Mouse (Mus musculus) cerebellum, adult 2 months (tissue): Measurements from ENCODE around the gene Gstm6. TPM values are rescaled to one million over a fixed set of nuclear protein-coding genes. Genes with fewer than 3 reads are reported as not detected.
"Not testable (repeated sequence)": the region's sequence is repeated elsewhere in the genome, so short reads cannot be mapped to it uniquely, and the experiment has no call there.

ENCODE experiments used
- DNase-seq, 2 experiments: peaks; one replicate each; pipeline ENCODE4 v3.0.0; 2021
- H3K27ac ChIP-seq: fragments of 200-500 bp; 2 replicates; pipeline ENCODE4 v1.5.1; 2012; ENCODE audit warnings: low read length, control low read depth, inconsistent platforms; ENCODE audit not compliant: insufficient read depth
- H3K27me3 ChIP-seq: fragments of 200-500 bp; 2 replicates; pipeline ENCODE4 v1.6.1; 2012; ENCODE audit warnings: inconsistent platforms, mild to moderate bottlenecking, low read length, moderate library complexity; ENCODE audit not compliant: control insufficient read depth, insufficient read depth
- H3K4me1 ChIP-seq: fragments of 200-500 bp; 2 replicates; pipeline ENCODE4 v1.6.1; 2011; ENCODE audit warnings: low read length; ENCODE audit not compliant: control insufficient read depth, insufficient read depth
- H3K4me3 ChIP-seq: fragments of 200-500 bp; replicated peaks from 2 replicates; pipeline ENCODE3; 2011; ENCODE audit warnings: mild to moderate bottlenecking, low read depth, low read length, control low read depth; ENCODE audit not compliant: insufficient read depth
- CTCF ChIP-seq: fragments of 200-500 bp; IDR thresholded peaks from 2 replicates; pipeline ENCODE4 v1.5.1; 2011; ENCODE audit warnings: low read depth, mild to moderate bottlenecking, control low read depth, low read length, moderate library complexity, borderline replicate concordance; ENCODE audit not compliant: insufficient read depth
- POLR2A ChIP-seq: fragments of 200-500 bp; IDR thresholded peaks from 2 replicates; pipeline ENCODE4 v1.6.1; 2011; ENCODE audit warnings: low read length, control low read depth, borderline replicate concordance; ENCODE audit not compliant: insufficient read depth
- WGBS: fragments of 180-500 bp; shearing (Covaris S2); methylation state at CpG from one replicate; pipeline ENCODE4 v1.1.7; 2018; 5-methylcytosine and 5-hydroxymethylcytosine counted together
- polyA plus RNA-seq: library from polyadenylated mRNA; depleted of rRNA; stranded (reverse); fragments of >200 nt; gene quantifications from 2 replicates; pipeline ENCODE4 v1.2.3, GENCODE M21; 2012; rRNA removed

Gstm6 gene
- polyA plus RNA-seq: 4.1 and 4.6 TPM in 2 replicates

GRCm38 (mm10) chr3:107943239-107943990, at the start of gene Gstm6:
Gstm6 (minus strand) TSS chr3:107943749.
- Histone ChIP-seq H3K27me3 (no peaks in the 10 kb centered on the region), H3K4me1 (no peaks in the 10 kb centered on the region; the same call in 1 of the 2 replicates), H3K4me3 (no peak within 1 kb of the TSS), H3K27ac (no peak within 1 kb of the TSS)
- TF ChIP-seq POLR2A (no peak), CTCF (no peak)
- no peak for DNase-seq
- WGBS: 44% methylated on average over 20 of the region's 20 CpGs

- no peak for TF ChIP-seq POLR2A
- no peak for TF ChIP-seq CTCF
- DNase-seq: no peak
- no peak within 1 kb of the TSS for H3K4me3 ChIP-seq
- no peaks in the 10 kb centered on the region for H3K27me3 ChIP-seq
- no peaks in the 10 kb centered on the region for H3K4me1 ChIP-seq
- H3K27ac ChIP-seq: no peak within 1 kb of the TSS
- WGBS: 50% methylated on average over 8 of the region's 8 CpGs
These were observed 42.6 kb upstream of the Gstm6 start, which contains the start of gene Gstm2 for GRCm38 (mm10) chr3:107986041-107986562. Gstm2 (minus strand) TSS chr3:107986453.

GRCm38 (mm10) chr3:107985141-107985540, 41.6 kb upstream of the Gstm6 start:
- DNase-seq, H3K4me1 ChIP-seq, H3K27me3 ChIP-seq, H3K4me3 ChIP-seq, H3K27ac ChIP-seq: not testable (repeated sequence)
- WGBS: 97% methylated on average over 2 of the region's 2 CpGs

GRCm38 (mm10) chr3:107984471-107984870, 40.9 kb upstream of the Gstm6 start:
- no peaks in the 10 kb centered on the region for H3K27me3 ChIP-seq
- 84% methylated on average over 5 of the region's 5 CpGs for WGBS
- no peak overlapping the region for H3K27ac ChIP-seq
- DNase-seq: no peak
- H3K4me1 ChIP-seq: no peaks in the 10 kb centered on the region
- TF ChIP-seq CTCF: no peak
- no peak for TF ChIP-seq POLR2A
- no peak overlapping the region for H3K4me3 ChIP-seq

- no peaks in the 10 kb centered on the region for H3K4me1 ChIP-seq
- no peaks in the 10 kb centered on the region for H3K27me3 ChIP-seq
- 72% methylated on average over 3 of the region's 3 CpGs for WGBS
These were observed 40.2 kb upstream of the Gstm6 start for GRCm38 (mm10) chr3:107983771-107984170.

GRCm38 (mm10) chr3:107982726-107983125, 39.2 kb upstream of the Gstm6 start:
- H3K4me1 ChIP-seq: no peaks in the 10 kb centered on the region
- no peak for DNase-seq
- H3K27me3 ChIP-seq: no peaks in the 10 kb centered on the region
- WGBS: 64% methylated on average over 6 of the region's 6 CpGs
- H3K27ac ChIP-seq: no peak overlapping the region
- no peak overlapping the region for H3K4me3 ChIP-seq
- no peak for TF ChIP-seq CTCF
- no peak for TF ChIP-seq POLR2A

More at GRCm38 (mm10) chr3:107983771-107984170, 40.2 kb upstream of the Gstm6 start:
- no peak for TF ChIP-seq POLR2A
- no peak for TF ChIP-seq CTCF
- no peak for DNase-seq
- Histone ChIP-seq H3K4me3 (no peak overlapping the region), H3K27ac (no peak overlapping the region)

GRCm38 (mm10) chr3:107981261-107981660, 37.7 kb upstream of the Gstm6 start:
- Histone ChIP-seq H3K27me3 (no peaks in the 10 kb centered on the region), H3K27ac (no peak overlapping the region), H3K4me1 (no peaks in the 10 kb centered on the region), H3K4me3 (no peak overlapping the region)
- TF ChIP-seq POLR2A: no peak
- TF ChIP-seq CTCF: no peak
- WGBS: 57% methylated on average over 3 of the region's 3 CpGs
- no peak for DNase-seq

GRCm38 (mm10) chr3:107977691-107978090, 34.1 kb upstream of the Gstm6 start:
- WGBS: 84% methylated on average over 3 of the region's 3 CpGs
- H3K4me1 ChIP-seq: no peaks in the 10 kb centered on the region
- TF ChIP-seq POLR2A (no peak), CTCF (no peak)
- no peak for DNase-seq
- no peak overlapping the region for H3K4me3 ChIP-seq
- no peak overlapping the region for H3K27ac ChIP-seq
- H3K27me3 ChIP-seq: no peaks in the 10 kb centered on the region
